Mouse (Mus musculus): ENCODE data around the gene Sorbs2.
A peak's percentile ranks its signal among the peaks of the same experiment; 100 is the strongest.

The Sorbs2 gene

GRCm38 (mm10) chr8:45682845-45683383 is 175.3 kb downstream of the Sorbs2 start:
- peak in 1 of 2 experiments; percentile 14 for DNase-seq

- peak in 1 of 2 experiments; percentile 27 for DNase-seq
Measured at GRCm38 (mm10) chr8:45687942-45688695, 180.5 kb downstream of the Sorbs2 start.

GRCm38 (mm10) chr8:45689611-45690207 is 182.1 kb downstream of the Sorbs2 start:
- peak; percentile 23 to 49 for DNase-seq

- no peak for DNase-seq
Measured at GRCm38 (mm10) chr8:45700100-45700499, 192.5 kb downstream of the Sorbs2 start.

- no peak for DNase-seq
Measured at GRCm38 (mm10) chr8:45703700-45704101, 196.1 kb downstream of the Sorbs2 start.

- DNase-seq, result no peak
Measured at GRCm38 (mm10) chr8:45709098-45709497, 201.5 kb downstream of the Sorbs2 start.

GRCm38 (mm10) chr8:45709734-45710133 is 202.1 kb downstream of the Sorbs2 start:
- DNase-seq, result peak in 1 of 2 experiments; percentile 30

- DNase-seq, result no peak
Measured at GRCm38 (mm10) chr8:45712610-45713009, 205.0 kb downstream of the Sorbs2 start.

- DNase-seq, result no peak
Measured at GRCm38 (mm10) chr8:45714806-45715205, 207.2 kb downstream of the Sorbs2 start.

GRCm38 (mm10) chr8:45715330-45716027 is 207.9 kb downstream of the Sorbs2 start:
- DNase-seq, result no peak

- DNase-seq, result no peak
Measured at GRCm38 (mm10) chr8:45719776-45720175, 212.2 kb downstream of the Sorbs2 start.

- no peak for DNase-seq
Measured at GRCm38 (mm10) chr8:45724204-45724603, 216.6 kb downstream of the Sorbs2 start.

GRCm38 (mm10) chr8:45725321-45725720 is 217.7 kb downstream of the Sorbs2 start:
- DNase-seq, result no peak

- DNase-seq, result no peak
Measured at GRCm38 (mm10) chr8:45729850-45730382, 222.3 kb downstream of the Sorbs2 start.

- DNase-seq, result no peak
Measured at GRCm38 (mm10) chr8:45730795-45731194, 223.2 kb downstream of the Sorbs2 start.

- no peak for DNase-seq
Measured at GRCm38 (mm10) chr8:45734071-45734470, 226.5 kb downstream of the Sorbs2 start.

GRCm38 (mm10) chr8:45737266-45737665 is 229.7 kb downstream of the Sorbs2 start:
- DNase-seq, result no peak

GRCm38 (mm10) chr8:45743326-45743725 is 235.7 kb downstream of the Sorbs2 start:
- no peak for DNase-seq

- DNase-seq, result no peak
Measured at GRCm38 (mm10) chr8:45743739-45744138, 236.2 kb downstream of the Sorbs2 start.

GRCm38 (mm10) chr8:45751512-45752502 is 244.2 kb downstream of the Sorbs2 start:
- no peak for DNase-seq

- no peak for DNase-seq
Measured at GRCm38 (mm10) chr8:45755482-45755881, 247.9 kb downstream of the Sorbs2 start.

GRCm38 (mm10) chr8:45755972-45756371 is 248.4 kb downstream of the Sorbs2 start:
- DNase-seq, result no peak
